Mouse (Mus musculus) hindbrain, embryonic 10.5 days (tissue): ENCODE results near the gene Pam. TPM values are rescaled to one million over a fixed set of nuclear protein-coding genes. Genes with fewer than 3 reads are reported as not detected.

ENCODE experiments used
- DNase-seq: peaks from one replicate; pipeline ENCODE4 v3.0.0-alpha.2; 2017; ENCODE audit warnings: low spot score
- H3K27ac ChIP-seq: fragments of 300-500 bp; sonication (generic); 2 replicates; pipeline ENCODE4 v1.5.1; 2016; ENCODE audit warnings: mild to moderate bottlenecking, moderate library complexity
- H3K27me3 ChIP-seq: fragments of 300-500 bp; sonication (generic); 2 replicates; pipeline ENCODE4 v1.6.1; 2016; ENCODE audit warnings: mild to moderate bottlenecking; ENCODE audit not compliant: poor library complexity, insufficient read depth, severe bottlenecking
- H3K36me3 ChIP-seq: fragments of 300-500 bp; sonication (generic); 2 replicates; pipeline ENCODE4 v1.6.1; 2016; ENCODE audit warnings: mild to moderate bottlenecking, moderate library complexity
- H3K4me1 ChIP-seq: fragments of 300-500 bp; sonication (generic); replicated peaks from 2 replicates; pipeline ENCODE4 v1.6.1; 2016; ENCODE audit warnings: mild to moderate bottlenecking
- H3K4me3 ChIP-seq: fragments of 300-500 bp; sonication (generic); 2 replicates; pipeline ENCODE4 v1.5.1; 2016; ENCODE audit warnings: mild to moderate bottlenecking, moderate library complexity
- H3K9me3 ChIP-seq: fragments of 300-500 bp; sonication (generic); 2 replicates; pipeline ENCODE4 v1.6.1; 2016; ENCODE audit warnings: mild to moderate bottlenecking, moderate library complexity
- WGBS: fragments of 180-500 bp; shearing (Covaris S2); methylation state at CpG from one replicate; pipeline ENCODE4 v1.1.7; 2016; 5-methylcytosine and 5-hydroxymethylcytosine counted together
- polyA plus RNA-seq: library from polyadenylated mRNA; unstranded; fragments of >200 nt; fragmentation: Nextera tagmentation; extraction: Ambion mirVana; gene quantifications from 2 replicates; pipeline ENCODE4 v1.2.1, GENCODE M21; 2016

Gene Pam
- polyA plus RNA-seq, 1 experiment from 2014 or later: 16.5 TPM

DNA sequence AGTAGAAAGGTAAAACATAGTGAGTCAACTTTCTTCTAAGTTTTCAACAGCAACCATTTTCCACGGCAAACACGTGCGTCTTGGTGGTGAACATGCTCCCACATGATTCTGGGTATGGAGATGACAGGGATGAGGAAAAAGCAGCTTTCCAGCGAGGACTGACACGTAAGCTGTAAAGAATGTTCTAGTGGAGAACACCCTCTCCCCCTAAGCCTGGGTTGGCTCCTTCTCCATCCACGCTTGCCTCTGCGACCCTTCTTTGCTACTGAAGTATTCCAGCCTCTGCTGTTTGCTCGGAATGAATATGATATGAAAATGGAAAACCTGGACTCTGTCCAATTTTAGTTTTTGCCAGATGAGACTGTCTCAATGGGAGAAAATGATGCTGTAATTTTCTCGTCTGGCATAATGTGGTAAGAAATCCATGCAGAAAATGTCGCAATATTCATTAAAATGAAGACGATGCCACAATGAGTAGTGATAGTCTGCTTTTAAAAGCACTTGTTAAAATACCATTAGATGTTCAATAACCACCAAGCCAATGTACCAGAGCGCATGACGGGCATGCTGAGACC lies 243.8 kb downstream of the Pam start:
- WGBS: 95% methylated on average over 13 of the region's 13 CpGs

DNA sequence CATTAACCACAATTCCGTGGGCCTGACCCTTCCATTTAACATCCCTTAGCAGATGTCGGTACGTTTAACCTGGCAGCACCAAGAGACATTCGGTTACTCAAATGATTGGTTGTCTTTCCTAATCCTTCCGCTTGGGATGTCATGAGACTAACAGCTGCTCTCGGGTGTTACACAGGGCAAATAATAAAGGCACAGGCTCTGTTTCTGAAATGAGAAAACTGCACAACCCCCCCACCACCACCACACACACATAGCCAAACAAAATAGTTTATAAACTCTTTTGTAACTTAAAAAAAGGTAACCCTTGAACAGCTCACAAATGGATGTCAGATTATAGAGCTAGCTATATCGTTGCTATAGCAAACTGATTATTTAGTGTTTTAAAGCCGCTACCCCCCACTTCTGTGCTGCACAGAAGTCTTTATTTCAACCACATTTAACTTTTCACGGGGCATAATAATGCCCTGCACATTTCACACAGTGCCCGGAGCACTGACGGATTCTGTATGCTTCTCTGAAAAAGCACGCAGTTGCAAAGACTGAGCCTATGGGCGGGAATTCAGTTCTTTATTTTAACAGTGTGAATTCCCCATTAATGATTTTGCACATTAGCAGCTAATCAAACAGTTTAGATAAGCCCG lies 246.7 kb downstream of the Pam start:
- Histone ChIP-seq H3K4me3 (no peak overlapping the region), H3K27me3 (no peaks in the 10 kb centered on the region), H3K9me3 (no peaks in the 10 kb centered on the region), H3K4me1 (peaks cover 21% of the 10 kb centered on the region), H3K27ac (peak overlapping the region; percentile 66), H3K36me3 (no peaks in the 10 kb centered on the region)
- DNase-seq: peak; percentile 6
- WGBS: 53% methylated on average over 14 of the region's 14 CpGs

More for the DNA sequence above, 243.8 kb downstream of the Pam start:
- Histone ChIP-seq H3K27ac (no peak overlapping the region), H3K9me3 (no peaks in the 10 kb centered on the region), H3K36me3 (no peaks in the 10 kb centered on the region), H3K4me1 (peaks cover 21% of the 10 kb centered on the region), H3K27me3 (no peaks in the 10 kb centered on the region), H3K4me3 (no peak overlapping the region)
- no peak for DNase-seq

DNA sequence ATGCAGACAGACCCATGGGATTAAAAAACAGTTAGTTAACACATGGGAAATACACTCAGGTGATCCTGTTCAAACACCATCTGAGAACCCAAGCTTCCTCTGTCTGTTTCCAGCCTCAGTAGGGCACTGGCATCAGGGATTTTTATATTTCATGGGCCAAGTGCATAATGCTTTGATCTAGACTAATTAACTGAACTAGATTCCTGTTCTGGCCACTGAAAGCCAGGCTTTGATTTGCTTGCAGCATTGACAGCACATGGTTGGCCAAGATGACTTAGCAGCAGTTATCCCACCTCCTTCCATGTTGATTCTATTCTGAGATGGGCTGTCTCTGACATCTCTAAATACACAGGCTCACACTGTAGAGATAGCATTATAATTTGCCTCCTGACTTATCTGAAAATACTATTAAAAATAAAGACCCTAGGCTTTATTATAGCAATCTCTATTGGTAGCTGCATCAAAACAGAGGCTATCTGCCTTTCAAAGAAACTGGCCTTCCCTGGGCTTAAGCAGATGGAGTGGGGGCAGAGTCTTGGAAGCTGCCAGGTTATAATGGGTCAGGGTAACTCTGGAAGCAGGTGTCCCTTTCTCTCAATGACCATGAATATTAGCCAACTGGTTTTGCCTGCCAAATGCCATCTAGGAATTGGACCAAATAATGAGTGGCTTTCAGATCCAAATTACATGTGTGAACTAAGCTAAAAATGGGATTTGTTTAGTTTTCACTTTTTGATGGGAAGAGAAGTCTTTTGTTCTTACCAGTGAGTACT lies 252.0 kb downstream of the Pam start:
- DNase-seq: no peak
- H3K27me3 ChIP-seq: no peaks in the 10 kb centered on the region
- no peak overlapping the region for H3K27ac ChIP-seq
- H3K9me3 ChIP-seq: no peaks in the 10 kb centered on the region
- no peaks in the 10 kb centered on the region for H3K36me3 ChIP-seq
- H3K4me1 ChIP-seq: peaks cover 11% of the 10 kb centered on the region
- no peak overlapping the region for H3K4me3 ChIP-seq

DNA sequence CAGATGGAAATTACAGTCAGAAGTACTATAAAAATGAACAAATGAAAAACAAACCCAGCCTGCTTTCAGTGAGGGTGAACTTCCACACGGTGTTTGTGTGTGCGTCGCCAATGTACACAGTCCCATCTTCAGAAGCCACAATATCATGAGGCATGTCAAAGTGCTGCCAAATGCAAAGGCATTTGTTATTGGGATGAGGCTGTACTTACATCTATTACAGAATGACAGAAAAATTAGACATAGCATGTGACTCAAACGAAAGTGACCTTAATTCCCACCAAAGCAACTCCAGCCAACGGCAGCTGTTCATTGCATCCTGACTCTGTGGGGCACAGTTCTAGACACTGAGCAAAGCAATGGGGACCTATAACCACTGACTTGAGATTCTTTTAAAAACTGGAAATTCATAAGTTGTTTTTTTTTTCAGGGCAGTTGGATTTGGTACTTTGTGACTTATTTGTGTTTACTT lies 261.1 kb downstream of the Pam start:
- H3K36me3 ChIP-seq: no peaks in the 10 kb centered on the region
- no peak for DNase-seq
- no peaks in the 10 kb centered on the region for H3K9me3 ChIP-seq
- H3K4me3 ChIP-seq: no peak overlapping the region
- WGBS: 92% methylated on average over 5 of the region's 5 CpGs
- H3K4me1 ChIP-seq: no peaks in the 10 kb centered on the region
- H3K27me3 ChIP-seq: no peaks in the 10 kb centered on the region
- no peak overlapping the region for H3K27ac ChIP-seq

DNA sequence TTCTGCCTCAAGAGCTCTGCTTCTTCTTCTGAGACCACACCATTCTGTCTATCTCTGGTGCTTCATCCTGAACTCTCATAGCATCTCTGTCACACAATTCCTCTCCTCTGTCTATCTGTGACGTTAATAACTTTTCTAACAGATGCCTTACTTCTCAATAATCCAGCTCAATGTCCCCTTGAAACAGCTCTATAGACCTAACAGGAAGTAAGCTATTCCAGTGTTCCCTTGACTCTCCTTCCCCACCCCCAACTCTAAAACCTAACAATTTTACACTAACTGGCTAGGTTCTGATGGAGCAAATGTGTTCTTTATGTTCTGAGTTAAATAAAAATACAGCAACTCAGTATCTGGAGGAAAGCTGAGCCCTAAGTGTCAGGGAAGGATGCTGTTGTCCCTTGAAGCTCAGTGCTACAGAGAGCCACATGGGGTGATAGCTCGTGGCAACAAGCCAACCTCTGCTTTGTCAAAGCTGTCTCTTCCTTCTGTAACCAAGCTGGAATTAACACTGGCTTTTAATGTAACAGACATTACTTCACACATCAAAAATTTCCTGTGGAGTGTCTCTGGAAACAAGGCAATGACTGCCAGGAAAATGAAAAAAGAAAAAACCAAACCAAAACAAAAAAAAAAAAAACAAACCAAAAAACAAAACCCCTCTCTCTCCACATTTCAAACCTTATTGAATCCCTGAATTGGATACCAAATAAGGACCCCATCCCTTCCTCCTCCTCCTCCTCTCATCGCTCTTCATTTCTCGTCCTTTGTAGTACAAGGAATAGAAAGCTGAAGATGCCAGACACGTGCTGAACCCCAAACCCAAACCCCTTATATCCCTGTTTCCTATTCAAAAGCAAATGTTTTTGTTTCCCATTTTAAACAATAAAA lies 261.7 kb downstream of the Pam start:
- H3K27me3 ChIP-seq: no peaks in the 10 kb centered on the region
- whole genome bisulfite sequencing: 78% methylated on average over 5 of the region's 5 CpGs

DNA sequence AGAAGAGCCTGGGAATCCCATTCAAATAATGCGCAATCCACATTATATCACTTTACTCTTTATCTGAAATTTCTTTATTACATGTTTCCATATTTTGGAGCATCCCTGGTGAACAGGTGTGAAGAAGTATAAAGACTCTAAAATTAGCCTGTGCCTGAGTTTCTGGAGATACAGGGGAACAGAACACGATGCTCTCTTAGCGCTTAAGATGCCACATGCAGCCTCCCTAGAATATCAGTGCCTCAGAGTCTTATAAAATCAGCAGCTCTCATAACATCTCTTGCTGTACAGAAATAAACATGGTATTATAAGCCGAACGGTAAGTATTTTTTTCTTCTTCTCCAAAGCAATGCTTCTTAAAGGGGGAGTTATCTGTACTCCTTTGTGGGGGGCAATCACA lies 267.4 kb downstream of the Pam start:
- Histone ChIP-seq H3K27ac (no peak overlapping the region), H3K4me3 (no peak overlapping the region), H3K36me3 (no peaks in the 10 kb centered on the region), H3K4me1 (no peaks in the 10 kb centered on the region), H3K27me3 (no peaks in the 10 kb centered on the region), H3K9me3 (no peaks in the 10 kb centered on the region)
- 95% methylated on average over 5 of the region's 5 CpGs for WGBS
- DNase-seq: no peak

More for the DNA sequence above, 261.7 kb downstream of the Pam start:
- Histone ChIP-seq H3K4me3 (no peak overlapping the region), H3K36me3 (no peaks in the 10 kb centered on the region), H3K9me3 (no peaks in the 10 kb centered on the region), H3K4me1 (no peaks in the 10 kb centered on the region), H3K27ac (no peak overlapping the region)
- no peak for DNase-seq

DNA sequence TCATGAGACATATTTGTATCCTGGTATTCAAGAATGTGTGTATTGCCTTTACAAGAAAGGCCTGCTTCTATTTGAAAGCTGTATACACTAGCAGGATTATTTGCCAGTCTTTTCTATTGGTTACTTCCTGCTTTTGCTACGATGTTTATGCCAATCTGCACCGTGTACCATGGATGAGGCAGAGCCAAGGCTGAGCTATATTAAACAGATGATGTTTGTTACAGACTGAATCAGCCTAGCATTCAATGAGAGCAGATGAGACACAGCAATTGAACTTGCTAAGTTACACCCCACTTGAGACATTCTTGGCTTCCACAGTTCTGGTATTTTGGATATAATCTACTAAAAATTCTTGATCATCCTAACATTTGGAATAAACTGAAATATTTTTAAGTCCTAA lies 267.9 kb downstream of the Pam start:
- Histone ChIP-seq H3K27ac (no peak overlapping the region), H3K36me3 (no peaks in the 10 kb centered on the region), H3K27me3 (no peaks in the 10 kb centered on the region), H3K4me3 (no peak overlapping the region), H3K9me3 (no peaks in the 10 kb centered on the region), H3K4me1 (no peaks in the 10 kb centered on the region)
- WGBS: 95% methylated on average over 2 of the region's 2 CpGs
- no peak for DNase-seq

DNA sequence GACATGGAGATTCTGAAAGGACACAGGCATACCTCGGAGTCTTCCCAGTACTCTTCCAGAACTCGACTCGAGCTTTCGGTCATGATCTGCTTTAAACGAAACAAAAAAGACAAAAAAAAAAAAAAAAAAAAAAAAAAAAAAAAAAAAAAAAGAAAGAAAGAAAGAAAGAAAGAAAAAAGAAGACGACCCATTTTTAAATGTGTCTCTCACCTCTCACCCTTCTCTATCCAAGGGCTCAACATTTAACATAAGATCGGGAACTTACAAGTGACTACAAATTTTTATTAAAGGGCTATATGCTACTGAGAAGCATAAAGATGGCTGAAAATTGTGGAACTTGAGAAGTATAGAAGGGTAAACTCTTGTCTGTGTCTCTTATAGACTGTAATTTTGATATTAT lies 272.5 kb downstream of the Pam start:
- Histone ChIP-seq H3K27me3 (no peaks in the 10 kb centered on the region), H3K27ac (no peak overlapping the region), H3K9me3 (no peaks in the 10 kb centered on the region), H3K36me3 (no peaks in the 10 kb centered on the region), H3K4me3 (no peak overlapping the region), H3K4me1 (no peaks in the 10 kb centered on the region)
- DNase-seq: no peak
- 93% methylated on average over 7 of the region's 7 CpGs for WGBS

DNA sequence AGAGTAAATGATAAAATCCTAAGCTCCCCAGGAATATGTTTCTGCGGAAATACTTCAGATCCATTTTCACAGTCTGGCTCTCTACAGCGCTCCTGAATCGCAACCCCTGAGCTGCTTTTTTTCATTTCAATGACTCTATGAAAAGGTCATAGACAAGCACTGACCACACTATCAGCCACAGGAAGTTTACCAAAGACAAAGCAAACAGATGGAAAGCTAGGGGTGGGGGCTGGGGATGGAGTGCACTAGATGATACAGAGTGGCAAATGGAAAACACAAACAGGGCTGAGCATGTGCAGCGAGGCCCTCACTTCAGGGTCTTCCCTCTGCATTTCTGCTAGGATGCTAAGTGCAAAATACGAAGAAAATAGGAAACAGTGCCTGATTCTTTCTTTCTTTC lies 273.2 kb downstream of the Pam start:
- WGBS: 79% methylated on average over 5 of the region's 5 CpGs

DNA sequence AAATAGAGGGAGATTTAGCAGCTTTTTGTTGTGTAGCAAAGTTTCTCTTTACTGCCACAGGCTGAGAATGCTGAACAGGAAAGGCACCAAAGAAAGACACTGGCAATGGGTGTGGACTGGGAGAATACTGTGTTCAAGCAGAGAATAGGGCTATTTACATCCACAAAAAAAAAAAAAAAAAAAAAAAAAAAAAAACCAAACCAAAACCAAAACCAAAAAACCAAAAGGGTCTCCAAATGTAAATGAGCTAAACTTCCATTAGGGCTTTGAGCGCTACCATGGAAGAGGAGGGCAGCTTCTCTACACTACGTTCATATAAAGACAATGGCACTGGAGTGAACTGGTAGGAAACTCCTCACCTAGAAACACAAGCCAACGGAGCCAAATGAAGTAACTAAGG lies 274.2 kb downstream of the Pam start:
- no peaks in the 10 kb centered on the region for H3K36me3 ChIP-seq
- H3K4me3 ChIP-seq: no peak overlapping the region
- H3K9me3 ChIP-seq: no peaks in the 10 kb centered on the region
- H3K27me3 ChIP-seq: no peaks in the 10 kb centered on the region
- no peak for DNase-seq
- 94% methylated on average over 3 of the region's 3 CpGs for WGBS
- no peak overlapping the region for H3K27ac ChIP-seq
- H3K4me1 ChIP-seq: no peaks in the 10 kb centered on the region

More for the DNA sequence above, 273.2 kb downstream of the Pam start:
- no peak overlapping the region for H3K27ac ChIP-seq
- H3K4me3 ChIP-seq: no peak overlapping the region
- no peaks in the 10 kb centered on the region for H3K4me1 ChIP-seq
- H3K36me3 ChIP-seq: no peaks in the 10 kb centered on the region
- H3K9me3 ChIP-seq: no peaks in the 10 kb centered on the region
- DNase-seq: no peak
- no peaks in the 10 kb centered on the region for H3K27me3 ChIP-seq

DNA sequence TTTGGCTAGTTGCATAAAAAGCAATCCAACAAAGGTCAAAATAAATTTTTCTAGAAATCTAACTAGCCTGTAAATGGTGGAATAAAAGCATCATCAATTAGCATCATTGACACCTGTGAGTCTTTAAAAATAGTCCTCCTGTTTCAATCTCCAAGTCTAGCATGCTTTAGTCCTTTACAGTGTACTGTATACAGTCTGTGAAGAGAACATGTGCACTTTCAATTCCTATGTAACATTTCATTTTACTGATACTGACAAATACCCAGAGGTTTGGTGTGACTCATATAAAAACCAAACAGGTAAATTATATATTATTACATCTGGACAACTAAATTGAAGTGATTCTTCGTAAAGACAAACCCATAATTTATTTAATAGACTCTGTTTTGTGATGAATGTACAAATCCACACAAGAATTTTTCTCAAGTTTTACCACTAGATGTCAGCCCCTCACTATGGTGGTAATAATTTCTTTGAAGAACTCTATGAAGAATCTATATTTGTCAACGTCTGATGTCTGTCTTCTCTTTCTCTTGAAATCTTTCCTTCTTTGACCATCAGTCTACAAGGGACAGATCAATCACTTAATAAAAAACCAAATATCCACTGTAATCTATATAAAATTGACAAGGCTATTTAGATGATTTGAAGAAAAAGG lies 286.1 kb downstream of the Pam start:
- no peaks in the 10 kb centered on the region for H3K4me1 ChIP-seq
- no peak overlapping the region for H3K4me3 ChIP-seq
- no peaks in the 10 kb centered on the region for H3K36me3 ChIP-seq
- WGBS: 63% methylated on average over 2 of the region's 2 CpGs
- DNase-seq: no peak
- no peaks in the 10 kb centered on the region for H3K27me3 ChIP-seq
- no peaks in the 10 kb centered on the region for H3K9me3 ChIP-seq
- no peak overlapping the region for H3K27ac ChIP-seq

DNA sequence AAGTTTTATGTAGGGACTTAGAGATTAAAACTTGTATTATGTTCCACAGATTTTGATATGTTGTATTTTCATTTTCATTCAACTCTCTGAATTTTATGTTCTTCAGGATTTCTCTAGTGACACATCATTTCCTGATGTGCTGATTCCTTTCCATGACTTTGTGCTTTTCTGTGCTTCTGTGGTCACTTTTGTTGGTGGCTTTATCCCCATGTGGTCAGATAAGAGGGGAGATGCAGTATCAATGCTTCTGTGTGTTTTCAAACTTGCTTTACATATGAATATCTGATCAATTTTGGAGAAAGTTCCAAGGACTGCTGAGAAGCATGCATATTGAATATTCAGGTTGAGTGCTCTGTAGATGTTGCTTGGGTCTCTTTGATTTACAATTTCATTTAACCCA lies 290.9 kb downstream of the Pam start:
- H3K9me3 ChIP-seq: no peaks in the 10 kb centered on the region
- H3K4me3 ChIP-seq: no peak overlapping the region
- no peaks in the 10 kb centered on the region for H3K36me3 ChIP-seq
- no peak overlapping the region for H3K27ac ChIP-seq
- H3K27me3 ChIP-seq: no peaks in the 10 kb centered on the region
- DNase-seq: no peak
- no peaks in the 10 kb centered on the region for H3K4me1 ChIP-seq
